Mouse (Mus musculus) G1E (cell line): ENCODE measurements around the gene Pla2g4b. TPM values are rescaled to one million over a fixed set of nuclear protein-coding genes. Genes with fewer than 3 reads are reported as not detected.
A peak's percentile ranks its signal among the peaks of the same experiment; 100 is the strongest.

ENCODE experiments used
- ATAC-seq: 2 replicates; pipeline ENCODE4 v1.8.0; 2016; ENCODE audit warnings: mild to moderate bottlenecking; ENCODE audit not compliant: insufficient number of reproducible peaks, poor library complexity, low FRiP score, severe bottlenecking; ENCODE audit errors: extremely low read depth
- DNase-seq: peaks from one replicate; pipeline ENCODE4 v3.0.0; 2012; ENCODE audit warnings: low spot score
- H3K27me3 ChIP-seq: 2 replicates; pipeline ENCODE4 v1.6.1; 2012; ENCODE audit warnings: mild to moderate bottlenecking, low read length, inconsistent platforms; ENCODE audit not compliant: insufficient read depth
- H3K36me3 ChIP-seq: replicated peaks from 2 replicates; pipeline ENCODE3; 2012; ENCODE audit warnings: mild to moderate bottlenecking, inconsistent platforms
- H3K4me1 ChIP-seq: 2 replicates; pipeline ENCODE4 v1.6.1; 2012; ENCODE audit warnings: low read depth, low read length, inconsistent platforms, mixed read lengths; ENCODE audit not compliant: insufficient read depth
- H3K4me3 ChIP-seq: 2 replicates; pipeline ENCODE4 v1.5.1; 2012; ENCODE audit warnings: low read depth, mild to moderate bottlenecking, inconsistent platforms, low read length, moderate library complexity, mixed read lengths
- H3K9me3 ChIP-seq: replicated peaks from 2 replicates; pipeline ENCODE4 v1.6.1; 2012; ENCODE audit warnings: inconsistent platforms
- CTCF ChIP-seq: IDR thresholded peaks from 2 replicates; pipeline ENCODE4 v1.5.1; 2012; ENCODE audit warnings: low read depth, low read length, inconsistent platforms, mixed read lengths
- GATA1 ChIP-seq: IDR thresholded peaks from 2 replicates; pipeline ENCODE4 v1.6.1; 2012; ENCODE audit warnings: borderline replicate concordance, low read length, inconsistent platforms, mixed read lengths
- GATA2 ChIP-seq: IDR thresholded peaks from 2 replicates; pipeline ENCODE4 v1.6.1; 2012; ENCODE audit warnings: low read depth, low read length, inconsistent platforms, borderline replicate concordance
- POLR2AphosphoS5 ChIP-seq: IDR thresholded peaks from 2 replicates; pipeline ENCODE4 v1.6.1; 2012; ENCODE audit warnings: low read depth, low read length, inconsistent platforms; ENCODE audit not compliant: insufficient replicate concordance
- TAL1 ChIP-seq: conservative IDR thresholded peaks from 2 replicates; pipeline ENCODE4 v1.6.1; 2012; ENCODE audit warnings: low read depth, low read length, inconsistent platforms, mixed read lengths
- polyA plus RNA-seq: library from polyadenylated mRNA; stranded (reverse); fragments of >175 nt; gene quantifications from 2 replicates; pipeline ENCODE4 v1.2.3, GENCODE M21; 2012
- total RNA-seq, 2 experiments: library from RNA; stranded (forward) in 1 of 2; stranded (reverse) in 1 of 2; fragments of 200-1000 nt in 1 of 2; fragments of >200 nt in 1 of 2; fragmentation: Nextera tagmentation in 1 of 2; gene quantifications; 2 replicates each; pipeline ENCODE4 v1.2.3; 2014 to 2017

The Pla2g4b gene
- total and polyA plus RNA-seq, 3 experiments, result 0.27 to 0.59 TPM; not detected in 1

GRCm38 (mm10) chr2:120064639-120065038 lies 31.4 kb downstream of the Pla2g4b start:
- Histone ChIP-seq H3K27me3 (peaks cover 53% of the 10 kb centered on the region; the same call in 1 of the 2 replicates), H3K4me1 (no peaks in the 10 kb centered on the region), H3K36me3 (no peaks in the 10 kb centered on the region), H3K9me3 (no peaks in the 10 kb centered on the region), H3K4me3 (no peak overlapping the region)
- TF ChIP-seq GATA1, result no peak
- ATAC-seq (no peak), DNase-seq (no peak)

- no peak overlapping the region for H3K4me3 ChIP-seq
- no peaks in the 10 kb centered on the region for H3K4me1 ChIP-seq
- peaks cover 51% of the 10 kb centered on the region for H3K27me3 ChIP-seq
- DNase-seq (no peak), ATAC-seq (no peak)
- H3K9me3 ChIP-seq, result no peaks in the 10 kb centered on the region
- TF ChIP-seq CTCF (no peak), GATA2 (no peak), GATA1 (no peak), TAL1 (no peak), POLR2AphosphoS5 (no peak)
- H3K36me3 ChIP-seq, result no peaks in the 10 kb centered on the region
Observed at GRCm38 (mm10) chr2:120065243-120065642, 32.0 kb downstream of the Pla2g4b start.

DNA sequence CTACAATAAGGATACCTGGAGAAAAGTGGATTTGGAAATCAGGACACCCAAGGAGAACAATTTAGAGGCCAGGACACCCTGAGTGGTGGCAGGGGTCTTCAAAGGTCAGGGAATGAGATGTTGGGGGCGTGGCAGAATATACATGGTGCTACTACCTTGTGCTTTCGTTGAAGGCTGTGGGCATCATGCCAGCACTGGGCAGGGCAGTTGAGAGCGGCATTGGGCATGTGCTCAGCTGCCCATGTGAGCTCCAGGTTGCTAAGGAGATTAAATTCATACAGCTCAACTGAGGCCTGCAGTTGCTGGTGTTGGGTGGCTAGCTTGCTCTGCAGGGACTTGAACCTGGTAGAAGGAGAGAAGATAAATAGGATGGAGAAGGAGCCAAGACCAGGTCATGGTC lies 33.0 kb downstream of the Pla2g4b start:
- TF ChIP-seq GATA2 (no peak), POLR2AphosphoS5 (no peak), CTCF (no peak), GATA1 (no peak), TAL1 (no peak)
- Histone ChIP-seq H3K4me3 (no peak overlapping the region), H3K4me1 (no peaks in the 10 kb centered on the region), H3K27me3 (peaks cover 47% of the 10 kb centered on the region), H3K36me3 (no peaks in the 10 kb centered on the region), H3K9me3 (no peaks in the 10 kb centered on the region)
- ATAC-seq (no peak), DNase-seq (no peak)

DNA sequence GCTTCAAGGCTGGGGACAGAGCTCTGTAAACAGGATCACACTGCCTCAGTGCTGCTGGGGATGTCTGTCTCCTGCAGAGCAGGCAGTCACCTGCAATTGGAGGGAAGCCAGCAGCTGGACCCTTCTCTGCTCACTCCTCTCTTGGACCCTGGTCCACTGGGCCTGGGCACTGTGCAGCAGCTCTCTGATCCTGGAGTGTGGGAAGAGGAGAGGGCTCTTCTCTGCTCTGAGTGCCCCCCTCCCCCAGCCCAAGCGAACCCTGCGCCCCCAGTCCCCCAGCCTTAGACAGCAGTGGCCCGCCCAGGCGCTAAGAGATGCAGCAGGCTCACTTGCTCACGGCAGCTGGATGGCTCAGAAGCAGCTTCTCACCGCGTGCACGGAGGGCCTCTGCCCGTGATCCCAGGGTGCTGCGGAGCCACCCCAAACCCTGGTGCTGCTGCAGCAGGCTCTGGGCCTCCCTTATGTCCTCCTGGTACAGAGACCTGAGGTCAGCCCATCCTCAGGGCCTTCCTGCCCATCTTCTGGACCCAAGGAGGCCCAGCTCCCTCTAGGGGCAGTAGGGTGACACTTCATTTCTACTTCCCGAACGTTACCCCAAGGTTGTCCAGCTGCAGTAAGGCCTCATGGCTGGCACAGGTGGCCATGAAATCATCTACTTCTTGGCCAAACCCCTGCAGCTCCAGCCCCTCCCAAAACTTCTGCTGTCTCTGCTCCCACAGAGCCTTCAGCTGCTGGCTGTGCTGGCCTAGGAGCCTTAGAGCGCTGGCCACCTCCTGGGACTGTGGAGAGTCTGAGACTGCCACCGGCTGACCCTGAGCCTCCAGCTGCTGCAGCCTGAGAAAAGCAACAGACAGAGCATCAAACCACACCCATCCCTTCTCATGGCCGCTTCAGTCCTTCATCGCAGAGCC lies 35.6 kb downstream of the Pla2g4b start:
- Histone ChIP-seq H3K9me3 (no peaks in the 10 kb centered on the region), H3K36me3 (no peaks in the 10 kb centered on the region), H3K27me3 (peaks cover 53% of the 10 kb centered on the region), H3K4me1 (no peaks in the 10 kb centered on the region), H3K4me3 (no peak overlapping the region)
- no peak for TF ChIP-seq GATA2
- no peak for TF ChIP-seq TAL1
- no peak for TF ChIP-seq POLR2AphosphoS5
- TF ChIP-seq GATA1, result no peak
- 0 out of 2 replicates have a peak, but pooled peaks have one; percentile 22 for TF ChIP-seq CTCF
- ATAC-seq (no peak), DNase-seq (no peak)

DNA sequence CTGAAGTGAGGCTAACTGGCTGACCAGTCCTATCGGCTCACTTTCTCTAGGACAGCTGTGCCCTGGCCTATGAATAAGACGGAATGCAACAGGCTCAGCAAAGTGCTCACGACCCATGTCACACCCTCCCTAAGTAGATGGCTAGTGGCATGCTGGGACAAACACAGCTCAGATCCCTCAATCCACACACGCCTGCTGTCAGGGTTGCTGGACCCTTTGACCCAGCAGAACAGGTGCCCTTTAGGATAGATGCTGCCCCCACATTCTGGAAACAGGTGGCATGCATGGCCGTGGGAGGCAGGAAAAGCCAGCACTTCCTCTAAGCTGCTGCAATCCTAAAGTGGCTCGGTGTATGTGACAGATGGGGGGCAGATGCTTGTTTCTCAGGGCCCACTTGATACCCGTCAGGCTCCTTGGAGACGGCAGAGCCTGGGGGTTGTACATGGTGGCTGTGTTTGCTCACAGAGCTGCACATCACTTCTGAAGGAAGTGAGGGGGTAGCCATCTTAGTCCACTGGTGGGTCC lies 36.3 kb downstream of the Pla2g4b start:
- no peak for TF ChIP-seq TAL1
- TF ChIP-seq GATA2, result no peak
- TF ChIP-seq CTCF, result no peak
- DNase-seq, result no peak
- ATAC-seq, result no peak
- Histone ChIP-seq H3K9me3 (no peaks in the 10 kb centered on the region), H3K4me3 (no peak overlapping the region), H3K27me3 (peaks cover 58% of the 10 kb centered on the region), H3K36me3 (no peaks in the 10 kb centered on the region), H3K4me1 (no peaks in the 10 kb centered on the region)

DNA sequence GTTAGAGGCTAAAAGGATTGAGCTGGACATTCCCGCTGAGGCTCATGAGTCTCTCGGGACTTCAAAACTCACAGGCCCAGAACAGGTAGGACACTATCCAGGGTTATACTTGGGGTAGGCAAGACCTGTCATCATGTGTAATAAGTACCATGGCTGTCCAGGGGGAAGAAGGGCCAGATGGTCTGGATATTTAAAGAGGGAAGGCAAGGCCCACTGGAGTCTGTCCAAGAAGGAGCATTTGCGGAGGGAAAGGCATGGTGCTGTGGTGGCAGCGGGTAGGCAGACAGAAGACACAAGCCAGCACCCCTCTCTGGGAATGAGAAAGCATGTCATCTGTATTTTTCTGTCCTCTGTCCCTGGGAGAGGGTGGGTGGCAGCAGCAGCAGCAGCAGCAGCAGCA lies 40.9 kb downstream of the Pla2g4b start:
- DNase-seq, result no peak
- Histone ChIP-seq H3K27me3 (peaks cover 64% of the 10 kb centered on the region), H3K4me1 (no peaks in the 10 kb centered on the region), H3K4me3 (no peak overlapping the region), H3K36me3 (no peaks in the 10 kb centered on the region), H3K9me3 (no peaks in the 10 kb centered on the region)
- TF ChIP-seq TAL1 (no peak), CTCF (no peak), GATA2 (no peak), POLR2AphosphoS5 (no peak), GATA1 (no peak)
- no peak for ATAC-seq
